Mouse (Mus musculus) embryo, embryonic 10.5 days (tissue): ENCODE data around the gene Slc30a7.
A peak's percentile ranks its signal among the peaks of the same experiment; 100 is the strongest.
"Not testable (repeated sequence)": the region's sequence is repeated elsewhere in the genome, so short reads cannot be mapped to it uniquely, and the experiment has no call there.

Experiments used
- DNase-seq: peaks from one replicate; pipeline ENCODE4 v3.0.0-alpha.2; 2015; ENCODE audit warnings: low spot score

Slc30a7 gene

DNA sequence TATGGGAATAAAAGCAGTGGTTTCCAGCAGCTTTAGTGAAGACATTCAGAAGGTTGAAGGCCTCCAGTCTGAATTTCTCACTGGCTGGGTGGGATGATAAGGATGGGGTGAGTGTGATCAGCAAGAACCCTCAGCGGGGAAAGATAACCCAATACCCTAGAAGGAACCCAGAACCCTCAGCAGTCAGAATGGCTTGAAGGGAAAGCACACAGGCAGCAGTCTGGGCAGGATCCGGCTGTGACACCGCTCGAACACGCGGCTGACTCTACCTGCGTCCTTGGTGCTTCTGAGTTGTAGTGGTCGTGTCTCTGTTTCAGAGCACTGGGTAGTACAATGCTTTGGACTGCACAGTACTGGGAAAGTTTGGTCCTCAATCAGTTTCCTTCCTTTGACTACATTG is 60.9 kb downstream of the Slc30a7 start:
- no peak for DNase-seq

DNA sequence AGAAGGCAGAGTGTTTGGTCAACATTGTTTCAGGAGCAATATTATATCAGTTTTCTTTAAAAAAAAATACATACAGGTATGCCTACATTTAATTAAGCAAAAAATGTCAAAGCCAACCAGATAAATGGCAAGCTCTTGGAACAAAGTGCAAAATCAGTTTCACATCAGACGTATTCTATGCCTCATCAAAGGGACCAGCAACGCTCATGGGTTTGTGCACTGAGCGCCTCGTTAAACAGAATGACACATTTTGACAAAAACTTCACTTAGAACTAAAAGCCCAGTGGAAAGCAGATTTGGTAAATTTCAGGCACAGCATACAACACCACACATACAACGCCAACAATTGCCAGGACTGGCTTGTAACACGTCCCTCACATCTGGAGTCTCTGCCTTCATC is 62.8 kb downstream of the Slc30a7 start:
- no peak for DNase-seq

DNA sequence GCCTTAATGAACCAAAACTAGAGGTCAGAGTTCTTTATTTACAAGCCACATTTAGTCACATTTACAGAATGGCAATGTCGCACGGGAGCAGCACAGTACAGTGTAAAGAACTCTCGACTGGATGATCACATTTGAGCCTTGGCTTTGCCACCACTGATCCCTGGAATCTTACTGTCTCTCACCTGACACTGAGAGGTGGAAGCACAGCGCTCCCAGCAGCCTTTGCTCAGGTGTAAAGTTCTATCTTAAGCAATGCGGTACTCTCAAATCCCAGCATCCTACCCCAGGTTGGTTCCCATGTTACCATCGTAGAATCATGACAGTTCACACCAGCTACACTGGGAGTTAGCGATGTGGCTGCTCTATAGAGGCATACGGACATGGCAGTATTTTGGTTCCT is 65.7 kb downstream of the Slc30a7 start:
- no peak for DNase-seq

DNA sequence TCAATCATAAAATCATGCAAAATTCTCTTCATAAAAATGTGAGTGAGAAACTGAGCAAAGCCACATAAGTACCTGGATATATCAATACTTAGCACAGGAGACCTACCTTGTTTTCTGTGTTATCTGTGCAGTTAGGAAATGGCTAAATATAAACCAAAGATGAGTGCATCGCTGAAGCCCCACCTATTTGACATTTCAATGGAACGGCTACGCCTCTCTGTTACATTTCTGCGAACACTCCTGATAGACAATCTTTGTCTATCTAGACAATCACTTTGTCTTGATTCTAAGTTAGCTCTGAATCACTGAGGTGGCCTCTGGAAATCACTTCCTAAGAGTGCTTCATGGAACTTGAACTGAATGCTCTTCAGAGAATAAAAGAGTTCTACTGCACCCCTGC is 66.7 kb downstream of the Slc30a7 start:
- no peak for DNase-seq

DNA sequence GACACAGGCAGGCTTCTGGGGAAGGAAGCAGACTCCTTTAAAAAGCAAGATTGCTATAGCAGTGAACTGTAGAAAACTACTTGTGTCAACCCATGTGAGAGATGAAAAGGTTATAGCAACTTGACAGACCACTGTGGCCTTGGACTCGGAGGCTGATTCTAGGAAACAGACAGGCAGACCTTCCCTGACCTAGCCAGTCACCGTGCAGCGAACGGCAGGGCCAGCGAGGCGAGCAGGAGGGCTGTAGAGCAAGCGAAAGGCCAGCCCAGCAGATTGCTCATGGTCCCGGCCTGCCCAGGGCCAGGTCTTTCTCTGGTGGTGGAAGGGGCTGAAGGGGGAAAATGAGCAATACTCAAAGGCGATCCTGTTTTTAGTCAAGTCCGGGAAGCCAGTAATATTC is 69.4 kb downstream of the Slc30a7 start:
- no peak for DNase-seq

DNA sequence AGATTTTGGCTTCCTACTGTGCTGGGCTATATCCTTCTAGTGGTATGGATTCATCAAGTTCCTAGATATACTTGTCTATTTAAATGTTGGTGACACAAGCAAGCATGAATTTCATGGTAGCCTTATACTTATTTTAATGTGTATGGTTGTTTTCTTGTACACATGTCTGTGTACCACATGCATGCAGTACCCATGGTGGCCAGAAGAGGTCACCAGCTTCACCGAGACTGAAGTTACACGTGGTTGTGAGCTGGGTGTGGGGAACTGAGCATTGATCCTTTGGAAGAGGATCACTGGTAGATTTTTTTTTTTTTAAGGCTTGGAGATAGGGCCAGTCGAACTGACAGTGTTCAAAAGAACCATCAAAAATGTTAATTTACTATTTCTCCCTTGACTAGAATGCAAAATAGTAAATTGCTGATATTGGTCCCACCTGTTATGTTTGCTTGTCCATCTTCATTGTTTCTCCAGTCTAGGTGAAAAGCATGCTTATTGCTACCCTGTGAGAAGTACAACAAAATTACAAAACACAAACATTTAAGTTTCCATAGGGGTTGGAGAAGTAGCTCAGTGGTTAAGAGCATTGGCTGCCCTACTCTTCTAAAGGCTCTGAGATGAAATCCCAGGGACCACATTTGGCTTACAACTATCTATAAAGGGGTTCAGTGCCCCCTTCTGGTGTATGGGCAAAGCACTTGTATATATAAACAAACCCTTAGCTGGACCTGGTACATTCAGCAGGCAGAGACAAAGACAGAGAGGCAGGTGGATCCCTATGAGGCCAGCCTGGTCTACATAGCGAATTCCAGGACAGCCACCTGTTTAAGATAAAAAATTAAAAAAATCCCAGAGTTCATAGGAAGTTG is 70.2 kb downstream of the Slc30a7 start:
- DNase-seq = peak; percentile 65

DNA sequence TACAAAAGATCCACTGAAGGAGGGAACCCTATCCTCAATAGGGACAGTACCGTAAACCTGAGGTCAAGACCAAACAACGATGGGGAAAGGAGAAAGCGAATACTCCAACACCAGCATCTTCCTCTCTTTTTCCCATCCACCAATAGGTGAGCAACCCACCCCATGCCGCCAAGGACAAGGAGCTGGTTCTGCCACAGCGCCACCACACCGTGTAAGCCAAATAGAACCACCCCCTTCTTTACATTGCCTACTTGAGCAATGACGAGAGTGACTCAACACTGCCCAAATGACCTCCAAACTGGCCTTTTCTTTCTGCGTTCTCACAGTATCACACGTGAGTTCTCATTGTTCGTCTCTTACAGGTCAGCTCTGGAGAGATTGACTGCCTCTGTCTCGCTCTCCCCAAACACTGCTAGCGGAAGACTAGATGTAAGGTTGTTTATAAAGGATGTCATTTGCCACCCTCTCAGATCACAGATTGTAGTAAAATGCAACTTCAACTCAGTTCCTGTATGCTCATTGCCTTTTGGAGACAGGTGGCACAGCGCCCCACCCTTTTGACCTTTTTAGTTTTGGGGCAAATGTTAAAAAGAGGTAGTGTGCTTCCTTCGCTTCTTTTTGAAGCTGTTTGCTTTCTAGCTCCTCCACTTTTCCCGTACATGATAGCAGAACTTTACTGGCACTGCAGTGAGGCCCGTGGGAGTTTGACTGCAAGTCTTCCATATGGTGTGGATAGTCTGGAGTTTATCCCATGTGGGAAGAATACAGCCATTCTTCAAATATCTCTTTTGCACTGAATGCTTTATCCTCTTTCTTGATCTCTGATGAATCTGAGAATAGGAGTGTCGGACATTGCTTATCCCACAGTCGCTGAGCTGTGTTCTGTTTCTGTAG is 73.7 kb downstream of the Slc30a7 start:
- no peak for DNase-seq

DNA sequence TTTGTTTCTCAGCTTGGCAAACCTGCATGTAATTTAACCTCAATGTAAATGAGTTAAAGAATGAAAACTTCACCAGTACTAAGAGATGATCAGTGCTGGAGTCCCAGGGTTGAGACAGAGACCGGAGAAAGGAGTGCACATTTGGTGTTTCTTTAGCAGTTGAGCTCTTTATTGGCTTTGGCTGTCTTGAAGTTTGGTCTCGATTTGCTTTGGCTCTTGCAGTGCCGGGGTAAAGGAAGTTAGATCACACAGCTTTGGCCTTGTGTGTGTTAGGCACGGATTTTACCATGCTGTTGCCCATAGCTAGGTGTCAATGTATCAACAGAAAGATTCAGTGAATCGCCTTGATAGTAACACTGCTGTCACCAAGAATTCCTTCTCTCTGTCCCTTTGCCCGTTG is 75.5 kb downstream of the Slc30a7 start:
- no peak for DNase-seq

DNA sequence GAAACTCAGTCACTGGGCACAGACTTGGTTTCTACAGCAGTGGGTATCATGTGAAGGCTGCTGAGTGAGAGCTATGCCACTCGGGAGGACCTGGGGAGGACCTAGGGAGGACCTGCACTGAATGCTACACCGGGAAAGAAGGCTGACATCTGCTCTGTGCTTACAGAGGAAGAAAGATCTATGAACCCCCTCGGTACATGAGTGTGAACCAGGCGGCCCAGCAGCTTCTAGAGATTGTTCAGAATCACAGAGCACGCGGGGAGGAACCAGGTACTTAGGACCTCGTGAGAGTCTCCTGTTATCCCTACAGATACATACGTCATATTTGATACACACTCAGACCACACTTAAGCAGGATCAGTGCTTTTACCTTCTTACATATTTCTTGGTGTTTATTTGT is 80.7 kb downstream of the Slc30a7 start:
- DNase-seq = no peak

DNA sequence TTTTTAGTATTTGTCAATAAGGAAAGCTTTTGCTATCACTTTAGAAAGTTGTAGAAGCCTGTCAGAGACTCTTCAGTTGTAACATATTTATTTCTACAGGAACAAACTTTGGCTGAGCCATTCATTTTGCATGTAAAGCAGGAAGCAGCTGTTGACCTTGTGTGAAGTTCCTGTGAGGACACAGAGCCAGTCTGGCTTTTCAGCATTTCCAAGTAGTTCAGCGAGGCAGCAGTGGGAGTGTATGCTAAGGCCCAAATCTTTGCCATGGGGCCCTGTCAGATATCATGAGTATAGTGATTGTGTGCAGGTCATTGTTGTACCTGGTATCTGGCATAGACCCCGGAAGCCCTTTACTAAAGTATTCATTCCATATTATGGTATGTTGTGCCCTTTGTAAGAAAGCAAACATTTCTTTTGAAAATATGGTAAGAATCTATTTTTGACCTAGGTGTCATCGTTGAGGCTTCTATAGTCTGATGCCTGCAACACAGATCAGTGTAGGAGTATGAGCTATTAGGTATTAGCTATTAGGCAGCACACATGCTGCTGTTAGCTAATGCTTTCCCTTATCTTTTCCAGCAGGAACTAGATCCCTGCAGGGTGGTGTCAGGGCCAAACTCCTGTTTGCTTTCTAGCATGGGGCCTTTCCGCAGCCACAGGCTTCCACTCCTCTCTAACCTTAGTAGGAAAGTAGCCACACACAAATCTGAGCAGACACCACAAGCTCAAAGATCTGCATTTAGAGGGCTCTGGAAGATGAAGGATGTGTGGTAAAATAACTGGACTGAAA is 82.6 kb downstream of the Slc30a7 start:
- no peak for DNase-seq

DNA sequence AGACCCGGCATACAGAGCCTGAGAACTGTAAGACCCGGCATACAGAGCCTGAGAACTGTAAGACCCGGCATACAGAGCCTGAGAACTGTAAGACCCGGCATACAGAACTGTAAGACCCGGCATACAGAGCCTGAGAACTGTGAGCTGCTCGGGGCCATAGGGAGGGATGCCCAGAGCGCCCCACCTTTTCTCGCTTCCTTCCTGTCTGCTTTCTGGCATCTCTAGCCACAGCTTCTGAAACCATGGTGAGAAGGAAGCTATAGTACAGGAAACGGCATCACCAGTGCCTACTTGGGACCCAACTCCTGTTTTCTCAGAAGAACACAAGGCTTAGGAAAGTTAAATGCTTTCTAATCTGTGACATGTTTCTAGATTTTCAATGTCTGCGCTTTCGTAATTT is 99.8 kb downstream of the Slc30a7 start:
- DNase-seq = not testable (repeated sequence)

DNA sequence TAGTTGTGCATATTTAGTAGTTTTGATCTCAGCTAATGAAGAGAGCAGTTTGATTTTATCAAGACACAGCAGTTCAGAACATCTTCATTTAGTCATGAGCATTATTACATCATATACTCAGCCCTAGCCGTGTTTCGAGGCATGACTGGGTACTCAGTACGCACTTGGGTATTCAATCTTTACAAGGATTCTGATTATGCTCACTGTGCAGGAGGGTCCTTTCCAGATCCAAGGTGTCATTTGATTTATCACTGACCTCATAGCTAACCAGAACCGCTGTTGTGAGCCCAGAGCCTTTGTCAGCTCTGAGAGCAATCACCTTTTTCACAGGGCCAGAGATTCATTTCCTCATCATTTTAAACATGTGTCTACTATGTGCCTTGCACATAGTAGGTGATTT is 101.6 kb downstream of the Slc30a7 start:
- DNase-seq = no peak

DNA sequence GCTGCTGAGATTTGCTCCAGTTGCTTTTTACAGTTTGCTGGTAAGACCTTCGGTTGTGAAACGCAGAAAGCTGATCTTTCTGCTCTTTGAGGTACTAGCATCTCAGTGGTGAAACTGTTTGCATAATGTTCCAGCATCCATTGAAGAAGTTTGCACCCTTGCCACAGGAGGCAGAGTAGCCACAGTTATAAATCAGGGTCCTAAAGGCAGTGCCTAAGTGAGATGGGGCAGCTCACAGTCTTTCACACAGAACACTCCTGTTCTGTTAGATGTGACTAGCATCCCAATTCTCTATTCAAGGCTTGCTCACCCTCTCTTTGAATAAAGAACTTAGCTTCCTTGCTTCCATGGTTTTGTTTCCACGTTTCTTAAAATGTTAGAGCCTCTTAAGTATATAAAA is 102.1 kb downstream of the Slc30a7 start:
- DNase-seq = no peak

DNA sequence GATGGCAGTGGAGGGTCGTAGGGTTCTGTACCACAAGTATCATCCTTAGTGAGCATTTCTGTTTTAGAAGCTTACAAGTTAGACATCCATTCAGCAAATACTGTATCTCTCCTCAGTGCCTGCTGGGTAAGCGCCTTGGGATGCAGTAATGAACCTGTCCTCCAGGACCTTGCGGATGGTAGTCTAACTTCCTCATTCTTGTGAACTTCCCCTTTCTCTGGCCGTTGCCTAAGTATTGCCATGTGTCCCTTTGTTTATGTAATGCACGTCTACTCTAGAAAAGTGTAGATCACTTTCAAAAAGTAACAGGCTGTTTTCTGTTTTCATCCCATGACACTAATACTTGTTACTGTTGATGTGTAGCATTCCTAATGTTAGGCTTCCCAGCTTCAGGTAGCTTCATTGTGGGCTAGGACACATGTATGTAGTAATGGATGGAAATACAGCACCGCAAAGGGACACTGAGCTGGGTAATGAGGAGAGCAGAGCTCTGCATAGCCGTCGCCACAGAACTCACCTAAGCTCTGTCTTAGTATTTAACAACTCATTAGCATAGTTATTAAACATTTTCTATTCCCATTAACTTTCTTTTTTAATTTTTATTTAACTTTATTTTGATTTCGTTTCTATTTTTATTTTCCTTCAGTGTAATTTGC is 104.8 kb downstream of the Slc30a7 start:
- no peak for DNase-seq

DNA sequence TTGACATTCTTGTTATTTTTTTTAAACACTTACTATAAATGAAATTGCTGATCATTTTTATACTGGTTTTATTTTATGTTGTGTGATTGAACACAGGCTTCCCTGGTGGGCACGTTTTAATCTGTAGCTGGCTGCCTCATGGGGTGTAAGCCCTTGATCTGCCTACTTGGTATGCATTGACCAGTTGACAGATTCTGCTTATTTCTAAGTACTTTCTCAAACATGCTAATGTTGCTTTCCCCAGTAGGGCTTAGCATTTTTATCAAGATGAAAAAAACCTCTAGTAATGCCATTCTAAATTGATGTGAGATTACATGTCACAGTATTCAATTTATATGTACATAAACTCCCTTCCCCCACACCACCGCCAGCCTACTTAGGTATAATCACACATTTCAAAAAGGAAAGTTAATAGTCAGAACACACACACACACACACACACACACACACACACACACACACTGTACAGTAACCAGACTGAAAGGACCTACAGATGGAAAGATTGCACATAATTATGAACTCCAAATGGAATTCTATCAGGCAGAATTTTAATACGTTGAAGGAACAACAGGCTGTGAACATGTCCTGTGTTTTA is 108.8 kb downstream of the Slc30a7 start:
- no peak for DNase-seq

DNA sequence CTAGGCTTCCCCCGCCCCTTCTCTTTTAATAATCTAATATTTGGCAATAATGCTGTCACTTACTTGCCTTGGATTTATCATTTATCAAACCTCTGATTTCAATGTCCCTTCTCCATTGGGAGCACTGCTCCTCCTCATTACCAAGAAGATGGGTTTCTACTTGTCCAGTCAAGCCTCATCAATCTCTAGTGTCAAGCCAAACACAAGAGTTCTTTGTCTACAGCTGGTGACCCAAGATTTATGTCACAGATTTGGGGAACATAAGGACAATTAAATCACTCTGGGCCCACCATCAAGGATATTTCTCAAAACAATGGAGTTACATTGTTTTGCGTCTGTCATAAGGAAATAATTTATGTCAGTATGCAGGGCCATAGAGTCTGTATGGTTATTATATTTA is 114.0 kb downstream of the Slc30a7 start:
- DNase-seq = peak; percentile 23

DNA sequence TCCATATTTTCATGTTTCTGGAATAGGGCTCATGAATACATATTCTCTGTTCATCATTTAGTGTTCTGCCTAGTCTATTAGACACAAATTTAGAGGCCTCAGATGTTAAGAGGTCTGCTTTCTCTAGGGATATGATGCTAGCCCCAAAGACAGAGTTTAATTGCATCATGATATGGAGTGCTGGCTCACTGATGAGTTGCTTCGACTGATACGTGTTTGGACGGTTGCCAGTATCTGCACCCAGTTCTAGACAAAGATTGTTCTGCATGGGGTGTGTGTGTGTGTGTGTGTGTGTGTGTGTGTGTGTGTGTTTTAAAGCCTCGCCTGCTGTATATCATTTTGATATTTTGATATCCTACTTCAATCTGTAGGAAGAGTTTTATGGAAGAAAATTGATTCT is 114.9 kb downstream of the Slc30a7 start:
- DNase-seq = no peak
